Mouse (Mus musculus) hindbrain, embryonic 13.5 days (tissue): Measurements from ENCODE around the gene Ssbp2. TPM values are rescaled to one million over a fixed set of nuclear protein-coding genes. Genes with fewer than 3 reads are reported as not detected.
A peak's percentile ranks its signal among the peaks of the same experiment; 100 is the strongest.

Experiments used
- ATAC-seq: fragments of 200-750 bp; cut with Nextera tagmentation; 2 replicates; pipeline ENCODE4 v1.8.0; 2017; ENCODE audit warnings: moderate TSS enrichment; ENCODE audit not compliant: low FRiP score
- H3K27ac ChIP-seq: fragments of 300-500 bp; sonication (generic); 2 replicates; pipeline ENCODE4 v1.5.1; 2015; ENCODE audit warnings: inconsistent platforms, mild to moderate bottlenecking, moderate library complexity
- H3K27me3 ChIP-seq: fragments of 300-500 bp; sonication (generic); 2 replicates; pipeline ENCODE4 v1.6.1; 2015; ENCODE audit warnings: mild to moderate bottlenecking, inconsistent platforms
- H3K36me3 ChIP-seq: fragments of 300-500 bp; sonication (generic); 2 replicates; pipeline ENCODE4 v1.6.1; 2015; ENCODE audit warnings: mild to moderate bottlenecking, inconsistent platforms
- H3K4me1 ChIP-seq: fragments of 300-500 bp; sonication (generic); replicated peaks from 2 replicates; pipeline ENCODE4 v1.6.1; 2015; ENCODE audit warnings: inconsistent platforms
- H3K4me2 ChIP-seq: fragments of 300-500 bp; sonication (generic); 2 replicates; pipeline ENCODE4 v1.6.1; 2015; ENCODE audit warnings: inconsistent platforms, mild to moderate bottlenecking, moderate library complexity
- H3K4me3 ChIP-seq: fragments of 300-500 bp; sonication (generic); 2 replicates; pipeline ENCODE4 v1.5.1; 2015; ENCODE audit warnings: mild to moderate bottlenecking, inconsistent platforms
- H3K9ac ChIP-seq: fragments of 300-500 bp; sonication (generic); 2 replicates; pipeline ENCODE4 v1.6.1; 2015; ENCODE audit warnings: mild to moderate bottlenecking, inconsistent platforms
- H3K9me3 ChIP-seq: fragments of 300-500 bp; sonication (generic); 2 replicates; pipeline ENCODE4 v1.6.1; 2016; ENCODE audit warnings: inconsistent platforms
- WGBS: fragments of 180-500 bp; shearing (Covaris S2); methylation state at CpG from one replicate; pipeline ENCODE4 v1.1.7; 2015; 5-methylcytosine and 5-hydroxymethylcytosine counted together
- polyA plus RNA-seq: library from polyadenylated mRNA; unstranded; fragments of >200 nt; fragmentation: Nextera tagmentation; extraction: Ambion mirVana; gene quantifications from 2 replicates; pipeline ENCODE4 v1.2.1, GENCODE M21; 2015

Gene Ssbp2
- polyA plus RNA-seq, 1 experiment from 2014 or later = 205 TPM

DNA sequence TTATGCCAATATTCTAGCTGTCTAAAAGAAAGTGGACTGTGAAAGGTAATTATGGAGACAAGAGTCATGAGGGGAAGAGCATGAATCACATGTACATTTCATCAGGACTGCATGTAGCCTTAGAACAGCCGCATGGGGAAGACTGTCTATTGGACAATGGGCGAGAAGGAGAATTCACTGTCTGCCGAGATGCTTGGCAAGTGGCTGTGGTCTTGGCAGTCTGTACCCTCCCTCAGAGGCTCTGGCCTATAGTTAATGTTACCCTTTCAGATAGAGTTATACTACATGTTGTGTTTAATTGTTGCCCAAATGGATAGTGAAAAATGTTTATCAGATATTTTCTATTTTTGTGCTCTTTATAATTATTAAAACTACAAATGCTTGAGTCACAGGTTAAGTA, 156.0 kb downstream of the Ssbp2 start:
- no peaks in the 10 kb centered on the region for H3K4me1 ChIP-seq
- H3K36me3 ChIP-seq = peaks cover 4% of the 10 kb centered on the region; the same call in 1 of the 2 replicates
- H3K9me3 ChIP-seq = no peaks in the 10 kb centered on the region
- 0 out of 2 replicates have a peak overlapping the region, but pooled peaks have one; percentile 44 for H3K27ac ChIP-seq
- no peak overlapping the region for H3K4me2 ChIP-seq
- no peak overlapping the region for H3K4me3 ChIP-seq
- 76% methylated on average over 3 of the region's 3 CpGs for WGBS
- no peaks in the 10 kb centered on the region for H3K27me3 ChIP-seq
- no peak overlapping the region for H3K9ac ChIP-seq
- no peak for ATAC-seq

DNA sequence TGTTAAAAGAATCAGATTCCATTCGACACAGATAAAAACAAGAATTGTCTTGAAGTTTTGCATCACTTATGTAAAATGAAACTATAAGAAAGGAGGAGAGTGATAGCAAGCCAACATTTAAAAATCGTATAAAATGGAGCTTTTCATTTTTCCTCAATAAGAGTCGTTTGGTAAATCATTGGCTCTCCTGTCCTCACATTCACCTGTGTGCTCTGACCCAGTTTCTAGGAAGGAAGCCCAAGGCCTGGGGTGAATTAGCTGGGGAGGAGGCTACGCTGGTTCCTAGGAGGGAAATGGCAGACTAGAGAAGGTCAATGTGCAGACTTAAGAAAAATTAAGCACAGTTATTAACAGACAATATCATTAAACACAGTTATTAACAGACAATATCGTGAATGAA, 156.8 kb downstream of the Ssbp2 start:
- ATAC-seq = no peak
- WGBS = 94% methylated on average over 5 of the region's 5 CpGs
- Histone ChIP-seq H3K9ac (no peak overlapping the region), H3K9me3 (no peaks in the 10 kb centered on the region), H3K4me1 (no peaks in the 10 kb centered on the region), H3K4me2 (no peak overlapping the region), H3K4me3 (no peak overlapping the region), H3K27me3 (no peaks in the 10 kb centered on the region), H3K27ac (no peak overlapping the region), H3K36me3 (peaks cover 4% of the 10 kb centered on the region; the same call in 1 of the 2 replicates)

DNA sequence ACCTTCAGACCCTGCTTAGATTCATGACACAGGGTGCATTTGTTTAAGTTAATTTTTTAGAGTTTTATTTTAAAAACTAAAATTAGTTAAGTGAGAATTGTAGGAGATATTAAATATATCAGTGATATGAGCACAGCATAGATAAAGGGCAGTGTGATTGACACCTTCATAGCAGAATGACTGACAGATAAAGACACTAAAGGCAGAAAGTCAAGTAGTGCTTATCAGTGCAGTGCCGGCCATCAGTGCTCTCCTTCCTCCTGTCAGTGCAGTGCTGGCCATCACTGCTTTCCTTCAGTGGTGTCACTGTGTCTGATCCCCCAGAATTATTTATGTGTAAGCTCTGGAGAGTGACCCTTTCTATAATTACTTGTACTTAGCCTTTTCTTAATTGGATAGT, 159.3 kb downstream of the Ssbp2 start:
- H3K4me3 ChIP-seq = no peak overlapping the region
- no peaks in the 10 kb centered on the region for H3K4me1 ChIP-seq
- peaks cover 6% of the 10 kb centered on the region; the same call in 1 of the 2 replicates for H3K36me3 ChIP-seq
- H3K27me3 ChIP-seq = no peaks in the 10 kb centered on the region
- no peak overlapping the region for H3K27ac ChIP-seq
- no peak overlapping the region for H3K4me2 ChIP-seq
- no peak for ATAC-seq
- 81% methylated on average over 1 of the region's 1 CpGs for WGBS
- no peak overlapping the region for H3K9ac ChIP-seq
- no peaks in the 10 kb centered on the region; the same call in 1 of the 2 replicates for H3K9me3 ChIP-seq

DNA sequence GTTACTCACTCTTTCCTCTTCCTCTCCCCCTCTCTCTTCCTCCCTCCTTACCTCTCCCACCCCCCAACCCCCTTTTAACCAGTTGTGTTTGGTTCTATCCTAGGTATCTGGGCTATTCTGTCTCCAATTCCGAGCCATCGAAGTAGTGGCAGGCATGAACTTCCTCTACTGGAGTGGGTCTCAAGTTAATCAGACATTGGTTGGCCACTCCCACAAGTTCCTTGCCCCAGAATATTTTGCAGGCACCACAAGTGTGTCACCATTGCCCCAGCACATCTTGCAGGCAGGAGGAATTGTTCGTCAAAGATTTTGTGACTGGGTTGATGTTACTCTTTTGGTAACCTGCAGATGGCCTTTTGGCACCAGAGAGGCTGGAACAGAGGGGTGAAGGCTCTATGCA, 160.5 kb downstream of the Ssbp2 start:
- 90% methylated on average over 3 of the region's 3 CpGs for WGBS
- Histone ChIP-seq H3K36me3 (peaks cover 9% of the 10 kb centered on the region; the same call in 1 of the 2 replicates), H3K4me1 (no peaks in the 10 kb centered on the region), H3K4me3 (no peak overlapping the region), H3K27ac (no peak overlapping the region), H3K4me2 (no peak overlapping the region), H3K27me3 (no peaks in the 10 kb centered on the region), H3K9ac (no peak overlapping the region), H3K9me3 (no peaks in the 10 kb centered on the region; the same call in 1 of the 2 replicates)
- no peak for ATAC-seq

DNA sequence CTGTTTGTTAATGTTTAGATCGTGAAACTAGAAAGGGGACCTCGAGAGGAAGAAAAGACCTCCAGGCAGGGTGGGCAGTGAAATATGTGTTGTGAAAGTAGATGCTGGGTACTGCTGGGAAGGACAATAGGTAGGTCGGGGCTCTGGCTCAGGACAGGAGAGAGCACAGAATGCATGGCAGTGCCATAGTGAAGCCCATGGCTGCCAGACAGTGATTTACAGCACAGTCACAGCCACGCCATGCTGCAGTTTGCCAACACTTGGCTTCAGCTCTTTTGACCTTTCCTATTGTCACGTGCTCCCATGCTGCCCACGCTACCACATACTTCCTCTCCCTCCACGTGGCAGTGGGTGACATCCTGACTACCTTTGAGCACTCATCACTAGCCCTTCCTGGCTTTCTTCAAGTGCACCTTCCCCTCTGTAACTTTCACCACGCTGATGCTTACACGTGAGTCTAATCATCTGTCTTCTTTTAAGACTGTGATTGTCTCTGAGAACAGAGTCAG, 171.3 kb downstream of the Ssbp2 start:
- no peak overlapping the region for H3K9ac ChIP-seq
- no peak overlapping the region for H3K4me2 ChIP-seq
- H3K27ac ChIP-seq = no peak overlapping the region
- H3K4me3 ChIP-seq = no peak overlapping the region
- H3K27me3 ChIP-seq = no peaks in the 10 kb centered on the region
- H3K36me3 ChIP-seq = no peaks in the 10 kb centered on the region
- 70% methylated on average over 9 of the region's 9 CpGs for WGBS
- H3K4me1 ChIP-seq = 0 out of 2 replicates have a peak, but pooled peaks cover 4% of the 10 kb centered on the region
- H3K9me3 ChIP-seq = no peaks in the 10 kb centered on the region
- ATAC-seq = no peak

DNA sequence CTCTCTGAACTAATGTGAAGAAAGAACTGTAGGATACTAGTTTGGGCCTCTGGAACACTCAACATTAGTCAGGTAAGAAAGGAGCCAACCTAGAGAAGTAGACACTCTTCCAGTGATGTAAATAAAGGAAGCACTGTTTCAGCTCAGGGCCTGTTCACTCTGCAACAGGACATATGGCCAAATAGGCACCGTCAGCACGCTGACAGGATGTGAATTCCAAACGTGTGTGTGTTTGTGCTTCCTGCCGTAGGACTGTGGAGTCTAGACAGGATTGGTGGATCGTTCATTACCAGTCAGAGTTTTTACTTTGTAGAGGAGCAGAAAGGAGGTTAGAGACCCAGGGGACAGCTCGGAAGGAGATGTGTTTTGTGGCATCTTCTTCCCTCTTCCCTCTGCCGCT, 174.0 kb downstream of the Ssbp2 start:
- Histone ChIP-seq H3K4me1 (0 out of 2 replicates have a peak, but pooled peaks cover 4% of the 10 kb centered on the region), H3K9me3 (no peaks in the 10 kb centered on the region), H3K4me2 (no peak overlapping the region), H3K27ac (no peak overlapping the region), H3K9ac (no peak overlapping the region), H3K36me3 (no peaks in the 10 kb centered on the region), H3K4me3 (no peak overlapping the region), H3K27me3 (no peaks in the 10 kb centered on the region)
- 76% methylated on average over 7 of the region's 7 CpGs for WGBS
- no peak for ATAC-seq

DNA sequence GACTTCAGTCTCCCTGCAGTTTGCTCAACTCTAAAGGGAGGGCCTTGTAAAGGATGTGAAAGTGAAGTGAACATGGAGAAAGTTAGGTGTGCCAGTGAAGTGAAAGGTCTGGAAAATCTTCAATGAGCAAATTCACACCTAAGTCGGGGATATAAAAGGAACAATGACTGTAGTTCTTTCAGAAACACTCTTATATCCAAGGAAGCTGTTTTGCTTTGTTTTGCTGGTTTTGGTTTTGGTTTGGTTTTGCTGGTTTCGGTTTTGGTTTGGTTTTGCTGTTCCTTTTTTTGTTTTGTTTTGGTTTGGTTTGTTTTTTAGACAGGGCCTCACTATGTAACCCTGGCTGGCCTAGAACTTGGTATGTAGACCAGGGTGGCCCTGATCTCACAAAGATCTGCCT, 175.9 kb downstream of the Ssbp2 start:
- ATAC-seq = no peak
- Histone ChIP-seq H3K36me3 (no peaks in the 10 kb centered on the region), H3K4me2 (no peak overlapping the region), H3K4me1 (0 out of 2 replicates have a peak, but pooled peaks cover 4% of the 10 kb centered on the region), H3K27me3 (no peaks in the 10 kb centered on the region), H3K27ac (no peak overlapping the region), H3K9ac (no peak overlapping the region), H3K9me3 (no peaks in the 10 kb centered on the region), H3K4me3 (no peak overlapping the region)
- WGBS = 86% methylated on average over 2 of the region's 2 CpGs

DNA sequence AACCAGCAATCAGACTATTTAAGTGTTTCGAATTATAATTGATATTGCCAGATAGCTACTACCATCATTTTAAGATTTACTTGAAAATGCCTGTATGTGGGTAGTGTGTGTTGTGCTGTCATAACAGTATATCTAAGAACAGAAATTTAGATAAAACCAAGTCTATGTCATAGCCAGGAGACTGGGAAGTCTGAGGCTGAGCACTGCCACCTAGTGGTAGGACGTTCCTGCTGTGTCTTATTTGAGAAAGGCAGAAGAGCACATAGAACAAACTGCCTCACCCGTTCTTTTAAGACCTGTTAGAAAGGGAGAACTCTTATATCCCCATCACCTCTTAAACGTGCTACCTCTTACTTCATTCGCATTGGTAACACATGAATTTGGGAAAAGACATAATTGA, 176.7 kb downstream of the Ssbp2 start:
- Histone ChIP-seq H3K4me3 (no peak overlapping the region), H3K4me1 (0 out of 2 replicates have a peak, but pooled peaks cover 4% of the 10 kb centered on the region), H3K27me3 (no peaks in the 10 kb centered on the region), H3K4me2 (no peak overlapping the region), H3K9me3 (no peaks in the 10 kb centered on the region), H3K9ac (no peak overlapping the region), H3K36me3 (no peaks in the 10 kb centered on the region), H3K27ac (no peak overlapping the region)
- WGBS = 19% methylated on average over 5 of the region's 5 CpGs
- ATAC-seq = peak; percentile 85

DNA sequence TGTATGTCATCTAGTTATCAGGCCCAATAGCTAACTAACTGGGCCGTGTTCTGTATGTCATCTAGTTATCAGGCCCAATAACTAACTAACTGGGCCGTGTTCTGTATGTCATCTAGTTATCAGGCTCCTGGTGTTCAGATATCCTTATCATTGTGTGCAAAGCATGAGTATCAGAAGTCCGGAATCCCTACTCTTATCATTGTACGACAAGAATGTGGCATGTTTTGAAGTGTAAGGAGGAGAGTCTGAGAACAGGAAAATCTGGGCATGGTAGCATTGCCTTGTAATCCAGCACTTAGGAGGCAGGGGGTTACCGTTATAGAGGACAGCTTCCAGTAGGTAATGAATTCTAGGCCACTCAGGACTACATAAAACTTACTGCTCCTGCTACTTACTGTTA, 178.8 kb downstream of the Ssbp2 start:
- H3K9ac ChIP-seq = no peak overlapping the region
- H3K4me3 ChIP-seq = no peak overlapping the region
- 0 out of 2 replicates have a peak, but pooled peaks cover 4% of the 10 kb centered on the region for H3K4me1 ChIP-seq
- H3K27me3 ChIP-seq = no peaks in the 10 kb centered on the region
- H3K9me3 ChIP-seq = no peaks in the 10 kb centered on the region
- 85% methylated on average over 5 of the region's 5 CpGs for WGBS
- H3K36me3 ChIP-seq = no peaks in the 10 kb centered on the region
- H3K4me2 ChIP-seq = no peak overlapping the region
- H3K27ac ChIP-seq = no peak overlapping the region
- ATAC-seq = no peak

DNA sequence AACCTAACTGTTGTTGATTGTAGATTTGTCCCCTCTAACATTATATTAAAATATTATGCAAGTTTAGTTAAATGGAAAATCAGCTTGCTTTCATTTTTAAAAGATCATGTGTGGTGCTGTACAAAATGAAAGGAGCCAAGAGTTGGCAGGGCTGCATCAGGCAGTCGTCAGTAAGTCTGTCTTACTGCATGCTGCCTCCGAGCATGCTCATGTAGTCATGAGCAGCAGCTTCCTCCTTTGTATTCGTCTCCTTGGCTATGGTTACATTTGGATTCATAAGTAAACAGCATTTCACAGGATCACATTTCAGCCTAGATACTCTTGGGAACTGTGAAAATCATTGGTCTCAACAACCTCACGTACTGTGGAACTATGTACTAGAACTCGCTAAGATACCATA, 180.1 kb downstream of the Ssbp2 start:
- no peak overlapping the region for H3K4me3 ChIP-seq
- no peaks in the 10 kb centered on the region for H3K9me3 ChIP-seq
- H3K4me2 ChIP-seq = no peak overlapping the region
- no peak overlapping the region for H3K27ac ChIP-seq
- H3K4me1 ChIP-seq = no peaks in the 10 kb centered on the region
- H3K36me3 ChIP-seq = no peaks in the 10 kb centered on the region
- H3K27me3 ChIP-seq = no peaks in the 10 kb centered on the region
- no peak for ATAC-seq
- no peak overlapping the region for H3K9ac ChIP-seq
- 75% methylated on average over 5 of the region's 5 CpGs for WGBS

DNA sequence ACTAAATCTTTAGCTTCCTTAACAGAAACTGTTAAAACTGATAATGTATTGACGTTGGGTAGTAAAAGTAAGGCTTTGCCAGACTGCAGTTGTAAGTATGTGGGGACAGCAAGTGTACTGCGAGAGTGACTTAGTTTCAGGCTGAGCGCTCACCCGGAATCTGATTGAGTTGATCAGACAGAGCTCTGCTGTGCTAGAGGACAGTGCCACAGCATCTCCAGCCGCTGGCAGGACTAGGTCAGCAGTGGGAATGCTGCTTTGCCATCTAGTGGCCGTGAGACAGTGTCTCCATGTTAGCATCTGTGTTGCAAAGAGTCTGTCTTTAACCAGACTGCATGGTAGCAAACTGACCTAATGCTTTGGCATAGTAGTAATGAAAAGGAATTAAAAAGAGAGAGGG, 188.2 kb downstream of the Ssbp2 start:
- Histone ChIP-seq H3K27ac (no peak overlapping the region), H3K36me3 (no peaks in the 10 kb centered on the region), H3K27me3 (no peaks in the 10 kb centered on the region), H3K9me3 (no peaks in the 10 kb centered on the region), H3K9ac (no peak overlapping the region), H3K4me1 (no peaks in the 10 kb centered on the region), H3K4me2 (no peak overlapping the region), H3K4me3 (no peak overlapping the region)
- 22% methylated on average over 6 of the region's 6 CpGs for WGBS
- peak; percentile 87 for ATAC-seq

DNA sequence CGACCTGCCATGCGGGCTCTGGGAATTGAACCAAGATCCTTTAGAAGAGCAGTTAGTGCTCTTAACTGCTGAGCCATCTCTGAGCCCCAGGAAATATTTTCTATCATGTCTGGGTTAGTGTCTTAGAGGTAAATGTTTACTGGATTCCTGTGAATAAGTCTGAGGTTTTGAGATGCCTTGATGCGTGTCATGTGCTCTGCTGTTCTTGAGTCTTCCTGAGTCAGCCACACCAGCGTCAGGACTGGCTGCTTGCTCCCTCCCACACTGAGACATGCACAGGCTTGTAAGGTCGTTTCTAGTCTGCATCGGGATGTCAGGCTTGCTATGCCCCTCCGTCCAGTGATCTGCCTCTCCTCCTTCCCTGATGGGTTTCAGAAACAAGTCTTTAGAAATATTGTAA, 189.8 kb downstream of the Ssbp2 start:
- no peaks in the 10 kb centered on the region for H3K36me3 ChIP-seq
- 78% methylated on average over 7 of the region's 7 CpGs for WGBS

DNA sequence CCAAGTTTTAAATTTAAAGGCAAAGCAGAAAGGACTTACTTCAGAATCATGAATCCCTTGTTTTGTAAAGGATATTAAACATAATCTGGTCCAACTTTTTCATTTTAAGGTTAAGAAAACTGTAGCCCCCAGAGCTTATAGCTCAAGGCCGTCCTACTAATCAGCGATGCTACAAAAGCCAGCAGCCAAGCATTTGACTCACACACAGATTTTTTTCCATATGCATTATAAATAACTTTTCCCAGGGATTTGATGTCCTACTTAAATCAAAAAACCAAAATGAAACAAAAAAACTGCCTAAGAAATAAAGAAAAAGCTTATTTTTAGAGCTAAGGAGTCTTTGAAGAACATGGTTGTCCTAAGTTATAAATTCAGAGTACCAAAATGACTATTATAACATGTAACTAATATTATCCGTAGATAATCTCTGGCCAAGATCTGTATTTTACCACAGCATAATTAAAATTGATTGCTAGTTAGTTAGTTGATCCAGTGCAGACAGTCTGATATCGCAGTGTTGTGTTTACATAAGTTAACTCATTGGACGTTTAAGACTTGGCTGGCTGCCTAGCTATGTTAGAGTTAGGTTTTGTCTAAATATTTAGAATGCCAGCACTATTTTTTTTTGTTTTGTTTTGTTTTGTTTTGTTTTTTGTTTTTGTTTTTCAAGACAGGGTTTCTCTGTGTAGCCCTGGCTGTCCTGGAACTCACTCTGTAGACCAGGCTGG, 201.1 kb downstream of the Ssbp2 start:
- Histone ChIP-seq H3K4me2 (no peak overlapping the region), H3K27ac (no peak overlapping the region), H3K9me3 (no peaks in the 10 kb centered on the region), H3K4me3 (no peak overlapping the region), H3K4me1 (no peaks in the 10 kb centered on the region), H3K9ac (no peak overlapping the region), H3K27me3 (no peaks in the 10 kb centered on the region), H3K36me3 (no peaks in the 10 kb centered on the region)
- WGBS = 92% methylated on average over 5 of the region's 5 CpGs
- no peak for ATAC-seq

More for the DNA sequence above, 189.8 kb downstream of the Ssbp2 start:
- H3K27me3 ChIP-seq = no peaks in the 10 kb centered on the region
- no peak overlapping the region for H3K4me2 ChIP-seq
- no peaks in the 10 kb centered on the region for H3K9me3 ChIP-seq
- ATAC-seq = no peak
- no peak overlapping the region for H3K27ac ChIP-seq
- H3K9ac ChIP-seq = no peak overlapping the region
- H3K4me1 ChIP-seq = no peaks in the 10 kb centered on the region
- no peak overlapping the region for H3K4me3 ChIP-seq
